Mouse (Mus musculus): ENCODE measurements around the gene Ampd3.

The Ampd3 gene

GRCm38 (mm10) chr7:110769094-110769493 is 1.1 kb downstream of the Ampd3 start:
- DNase-seq (ENCODE audit: low spot score in 2 of 2) = peak; percentile 68 to 74

GRCm38 (mm10) chr7:110770949-110771348 is 2.9 kb downstream of the Ampd3 start:
- peak in 1 of 2 experiments; percentile 46 for DNase-seq (ENCODE audit: low spot score in 2 of 2)

GRCm38 (mm10) chr7:110772343-110772742 is 4.3 kb downstream of the Ampd3 start:
- DNase-seq (ENCODE audit: low spot score in 2 of 2) = peak; percentile 37 to 47

- peak; percentile 73 to 75 for DNase-seq (ENCODE audit: low spot score in 2 of 2)
These were observed 5.4 kb downstream of the Ampd3 start for GRCm38 (mm10) chr7:110773204-110774002.

GRCm38 (mm10) chr7:110774077-110774476 is 6.1 kb downstream of the Ampd3 start:
- DNase-seq (ENCODE audit: low spot score in 2 of 2) = peak; percentile 54 to 67

- peak; percentile 65 for DNase-seq (ENCODE audit: low spot score in 2 of 2)
These were observed 6.7 kb downstream of the Ampd3 start for GRCm38 (mm10) chr7:110774674-110775073.

- DNase-seq (ENCODE audit: low spot score in 2 of 2) = no peak
These were observed 9.4 kb downstream of the Ampd3 start for GRCm38 (mm10) chr7:110777146-110778001.

- no peak for DNase-seq (ENCODE audit: low spot score in 2 of 2)
These were observed 10.9 kb downstream of the Ampd3 start for GRCm38 (mm10) chr7:110778933-110779332.

GRCm38 (mm10) chr7:110779605-110780111 is 11.7 kb downstream of the Ampd3 start:
- DNase-seq (ENCODE audit: low spot score in 2 of 2) = no peak

GRCm38 (mm10) chr7:110780520-110780919 is 12.5 kb downstream of the Ampd3 start:
- no peak for DNase-seq (ENCODE audit: low spot score in 2 of 2)

- peak; percentile 77 to 86 for DNase-seq (ENCODE audit: low spot score in 2 of 2)
These were observed 13.3 kb downstream of the Ampd3 start for GRCm38 (mm10) chr7:110781231-110781711.

GRCm38 (mm10) chr7:110782135-110782534 is 14.1 kb downstream of the Ampd3 start:
- peak; percentile 69 to 76 for DNase-seq (ENCODE audit: low spot score in 2 of 2)

GRCm38 (mm10) chr7:110782845-110783478 is 15.0 kb downstream of the Ampd3 start:
- DNase-seq (ENCODE audit: low spot score in 2 of 2) = no peak

GRCm38 (mm10) chr7:110784965-110785364 is 17.0 kb downstream of the Ampd3 start:
- no peak for DNase-seq (ENCODE audit: low spot score in 2 of 2)

- DNase-seq (ENCODE audit: low spot score in 2 of 2) = no peak
These were observed 17.7 kb downstream of the Ampd3 start for GRCm38 (mm10) chr7:110785741-110786146.

- DNase-seq (ENCODE audit: low spot score in 2 of 2) = no peak
These were observed 19.3 kb downstream of the Ampd3 start for GRCm38 (mm10) chr7:110787310-110787709.

- DNase-seq (ENCODE audit: low spot score in 2 of 2) = no peak
These were observed 22.9 kb downstream of the Ampd3 start for GRCm38 (mm10) chr7:110790878-110791277.

GRCm38 (mm10) chr7:110792201-110792600 is 24.2 kb downstream of the Ampd3 start:
- DNase-seq (ENCODE audit: low spot score in 2 of 2) = no peak

GRCm38 (mm10) chr7:110792834-110793233 is 24.8 kb downstream of the Ampd3 start:
- no peak for DNase-seq (ENCODE audit: low spot score in 2 of 2)

- no peak for DNase-seq (ENCODE audit: low spot score in 2 of 2)
These were observed 26.7 kb downstream of the Ampd3 start for GRCm38 (mm10) chr7:110794722-110795121.

- peak in 1 of 2 experiments; percentile 83 for DNase-seq (ENCODE audit: low spot score in 2 of 2)
These were observed 28.5 kb downstream of the Ampd3 start for GRCm38 (mm10) chr7:110796367-110797051.

Measured in spleen, postnatal 10 days (tissue).